Mouse (Mus musculus) midbrain, embryonic 16.5 days (tissue): ENCODE measurements around the gene Myo1a. TPM values are rescaled to one million over a fixed set of nuclear protein-coding genes. Genes with fewer than 3 reads are reported as not detected.

Source experiments
- ATAC-seq: fragments of 200-750 bp; cut with Nextera tagmentation; 2 replicates; pipeline ENCODE4 v1.8.0; 2017; ENCODE audit warnings: moderate TSS enrichment
- H3K27ac ChIP-seq: fragments of 300-500 bp; sonication (generic); 2 replicates; pipeline ENCODE4 v1.5.1; 2014; ENCODE audit warnings: mild to moderate bottlenecking, low read length, mixed read lengths
- H3K27me3 ChIP-seq: fragments of 300-500 bp; sonication (generic); 2 replicates; pipeline ENCODE4 v1.6.1; 2014; ENCODE audit warnings: low read depth, low read length, mixed read lengths; ENCODE audit not compliant: control insufficient read depth, insufficient read depth
- H3K36me3 ChIP-seq: fragments of 300-500 bp; sonication (generic); 2 replicates; pipeline ENCODE4 v1.6.1; 2014; ENCODE audit warnings: mild to moderate bottlenecking, low read length, moderate library complexity, mixed read lengths; ENCODE audit not compliant: control insufficient read depth, insufficient read depth
- H3K4me1 ChIP-seq: fragments of 300-500 bp; sonication (generic); 2 replicates; pipeline ENCODE4 v1.6.1; 2014; ENCODE audit warnings: mild to moderate bottlenecking, low read length, mixed read lengths; ENCODE audit not compliant: control insufficient read depth, insufficient read depth
- H3K4me2 ChIP-seq: fragments of 300-500 bp; sonication (generic); 2 replicates; pipeline ENCODE4 v1.6.1; 2014; ENCODE audit warnings: mild to moderate bottlenecking, low read length, mixed read lengths
- H3K4me3 ChIP-seq: fragments of 300-500 bp; sonication (generic); 2 replicates; pipeline ENCODE4 v1.5.1; 2014; ENCODE audit warnings: low read depth, mild to moderate bottlenecking, low read length, moderate library complexity, mixed read lengths
- H3K9ac ChIP-seq: fragments of 300-500 bp; sonication (generic); 2 replicates; pipeline ENCODE4 v1.6.1; 2014; ENCODE audit warnings: low read depth, low read length, mixed read lengths
- H3K9me3 ChIP-seq: fragments of 300-500 bp; sonication (generic); replicated peaks from 2 replicates; pipeline ENCODE4 v1.6.1; 2014; ENCODE audit warnings: mild to moderate bottlenecking, low read length, mixed read lengths; ENCODE audit not compliant: control insufficient read depth, poor library complexity, severe bottlenecking
- WGBS: fragments of 180-500 bp; shearing (Covaris S2); extraction: QIAGEN DNeasy Blood & Tissue Kit; methylation state at CpG from one replicate; pipeline ENCODE4 v1.1.7; 2014; 5-methylcytosine and 5-hydroxymethylcytosine counted together
- polyA plus RNA-seq: library from polyadenylated mRNA; unstranded; fragments of >200 nt; fragmentation: Nextera tagmentation; extraction: Ambion mirVana; gene quantifications from 2 replicates; pipeline ENCODE4 v1.2.1, GENCODE M21; 2015

The Myo1a gene
- polyA plus RNA-seq, 1 experiment from 2014 or later, result 0.93 TPM

- 95% methylated on average over 8 of the region's 8 CpGs for WGBS
- Histone ChIP-seq H3K9me3 (no peaks in the 10 kb centered on the region), H3K27me3 (no peaks in the 10 kb centered on the region), H3K4me1 (no peaks in the 10 kb centered on the region), H3K27ac (no peak overlapping the region), H3K4me3 (no peak overlapping the region), H3K36me3 (peaks cover 30% of the 10 kb centered on the region), H3K9ac (no peak overlapping the region), H3K4me2 (no peak overlapping the region)
- ATAC-seq, result no peak
Measured at GRCm38 (mm10) chr10:127747254-127747653, 42.3 kb downstream of the Myo1a start.

- Histone ChIP-seq H3K4me3 (no peak overlapping the region), H3K4me1 (no peaks in the 10 kb centered on the region), H3K27me3 (no peaks in the 10 kb centered on the region), H3K9me3 (no peaks in the 10 kb centered on the region), H3K27ac (no peak overlapping the region), H3K9ac (0 out of 2 replicates have a peak overlapping the region, but pooled peaks have one; percentile 13), H3K4me2 (peak overlapping the region; percentile 29; the same call in 1 of the 2 replicates), H3K36me3 (peaks cover 13% of the 10 kb centered on the region)
- no peak for ATAC-seq
- WGBS, result 21% methylated on average over 8 of the region's 8 CpGs
Measured at GRCm38 (mm10) chr10:127748847-127749612, 44.1 kb downstream of the Myo1a start.

GRCm38 (mm10) chr10:127750136-127750777, 45.3 kb downstream of the Myo1a start:
- Histone ChIP-seq H3K36me3 (peaks cover 13% of the 10 kb centered on the region), H3K27me3 (no peaks in the 10 kb centered on the region), H3K9me3 (no peaks in the 10 kb centered on the region), H3K27ac (no peak overlapping the region), H3K4me2 (peak overlapping the region; percentile 29), H3K4me3 (peak overlapping the region; percentile 11), H3K9ac (no peak overlapping the region), H3K4me1 (no peaks in the 10 kb centered on the region)
- WGBS, result 54% methylated on average over 24 of the region's 24 CpGs
- no peak for ATAC-seq

GRCm38 (mm10) chr10:127751548-127751947, 46.6 kb downstream of the Myo1a start, which contains the start of gene Gpr182:
Gene Gpr182 (minus strand): TSS chr10:127751732.
- 65% methylated on average over 8 of the region's 8 CpGs for WGBS
- no peak for ATAC-seq
- H3K27me3 ChIP-seq, result no peaks in the 10 kb centered on the region
- no peaks in the 10 kb centered on the region for H3K9me3 ChIP-seq
- H3K4me3 ChIP-seq, result no peak within 1 kb of the TSS; the same call in 1 of the 2 replicates
- H3K27ac ChIP-seq, result no peak within 1 kb of the TSS
- H3K9ac ChIP-seq, result no peak within 1 kb of the TSS
- H3K4me1 ChIP-seq, result no peaks in the 10 kb centered on the region
- peaks cover 13% of the 10 kb centered on the region for H3K36me3 ChIP-seq
- peak within 1 kb of the TSS; percentile 29 for H3K4me2 ChIP-seq

GRCm38 (mm10) chr10:127754566-127755166, 49.7 kb downstream of the Myo1a start:
- Histone ChIP-seq H3K4me1 (no peaks in the 10 kb centered on the region), H3K4me2 (no peak overlapping the region), H3K9me3 (no peaks in the 10 kb centered on the region), H3K9ac (no peak overlapping the region), H3K36me3 (no peaks in the 10 kb centered on the region), H3K27ac (no peak overlapping the region), H3K27me3 (no peaks in the 10 kb centered on the region), H3K4me3 (no peak overlapping the region)
- ATAC-seq, result no peak
- 88% methylated on average over 6 of the region's 6 CpGs for WGBS

GRCm38 (mm10) chr10:127755246-127755645, 50.3 kb downstream of the Myo1a start:
- no peak overlapping the region for H3K9ac ChIP-seq
- no peak for ATAC-seq
- no peaks in the 10 kb centered on the region for H3K4me1 ChIP-seq
- no peak overlapping the region for H3K27ac ChIP-seq
- no peaks in the 10 kb centered on the region for H3K9me3 ChIP-seq
- no peak overlapping the region for H3K4me2 ChIP-seq
- 79% methylated on average over 3 of the region's 3 CpGs for WGBS
- H3K36me3 ChIP-seq, result no peaks in the 10 kb centered on the region
- H3K27me3 ChIP-seq, result no peaks in the 10 kb centered on the region
- no peak overlapping the region for H3K4me3 ChIP-seq

GRCm38 (mm10) chr10:127755770-127756468, 50.9 kb downstream of the Myo1a start:
- H3K4me2 ChIP-seq, result peak overlapping the region; percentile 30

GRCm38 (mm10) chr10:127759181-127760110, 54.5 kb downstream of the Myo1a start, which contains the start of the genes Rdh1 and Rdh16f1:
Gene Rdh1 (plus strand): TSS chr10:127759721.
Gene Rdh16f1 (plus strand): TSS chr10:127759787.
- no peaks in the 10 kb centered on the region for H3K9me3 ChIP-seq
- H3K4me2 ChIP-seq, result no peak within 1 kb of the TSS
- no peak within 1 kb of the TSS for H3K4me3 ChIP-seq
- H3K36me3 ChIP-seq, result no peaks in the 10 kb centered on the region
- 68% methylated on average over 8 of the region's 9 CpGs for WGBS
- H3K9ac ChIP-seq, result no peak within 1 kb of the TSS
- no peaks in the 10 kb centered on the region for H3K4me1 ChIP-seq
- H3K27me3 ChIP-seq, result no peaks in the 10 kb centered on the region
- ATAC-seq, result no peak
- no peak within 1 kb of the TSS for H3K27ac ChIP-seq

More at GRCm38 (mm10) chr10:127755770-127756468, 50.9 kb downstream of the Myo1a start:
- H3K27me3 ChIP-seq, result no peaks in the 10 kb centered on the region
- H3K4me1 ChIP-seq, result no peaks in the 10 kb centered on the region
- H3K9me3 ChIP-seq, result no peaks in the 10 kb centered on the region
- no peak for ATAC-seq
- no peak overlapping the region for H3K4me3 ChIP-seq
- H3K9ac ChIP-seq, result no peak overlapping the region
- H3K27ac ChIP-seq, result no peak overlapping the region
- no peaks in the 10 kb centered on the region for H3K36me3 ChIP-seq
- WGBS, result 48% methylated on average over 17 of the region's 18 CpGs
